Mouse (Mus musculus) MN1 (cell line): ENCODE measurements around the gene Gm340.

ENCODE experiments used
- DNase-seq: peaks from one replicate; pipeline ENCODE4 v3.0.0-alpha.2; 2016; ENCODE audit warnings: low spot score

Gm340 gene

DNA sequence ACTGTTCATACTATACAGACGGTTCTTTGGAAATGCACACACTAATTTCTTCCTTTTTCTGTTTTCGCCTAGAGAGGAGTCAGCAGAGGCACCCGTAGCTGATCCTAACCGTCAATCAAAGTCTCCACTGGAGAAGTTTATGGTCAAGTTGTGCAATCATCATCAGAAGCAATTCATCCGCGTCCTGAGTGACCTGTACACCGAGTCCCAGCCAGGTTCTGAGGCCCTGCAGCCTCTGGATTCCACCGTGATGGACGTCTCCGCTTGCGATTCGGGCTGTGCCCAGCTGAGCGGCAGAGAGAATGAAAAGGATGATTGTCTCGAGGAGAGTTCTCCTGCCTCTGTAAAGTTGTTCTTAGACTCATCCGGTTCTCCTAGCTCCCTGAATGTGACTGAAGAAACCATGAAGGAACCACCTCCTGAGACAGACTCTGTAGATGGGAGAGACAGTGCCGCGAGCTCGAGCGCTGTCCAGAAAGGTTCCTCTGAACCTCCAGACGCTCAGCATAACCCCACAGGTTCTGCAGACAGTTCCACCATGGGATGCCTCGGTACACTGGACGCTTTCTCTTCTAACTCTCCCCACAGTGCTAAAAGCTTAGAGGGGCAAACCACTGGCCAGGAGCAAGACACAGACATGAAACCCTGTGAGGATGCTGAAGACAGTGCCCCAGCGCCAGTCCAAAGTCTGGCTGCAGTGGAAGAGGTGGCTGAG, at the start of gene Gm340:
TSS of gene Gm340 (plus strand) at position 665 of the 715 bp plus-strand sequence.
- DNase-seq = no peak

DNA sequence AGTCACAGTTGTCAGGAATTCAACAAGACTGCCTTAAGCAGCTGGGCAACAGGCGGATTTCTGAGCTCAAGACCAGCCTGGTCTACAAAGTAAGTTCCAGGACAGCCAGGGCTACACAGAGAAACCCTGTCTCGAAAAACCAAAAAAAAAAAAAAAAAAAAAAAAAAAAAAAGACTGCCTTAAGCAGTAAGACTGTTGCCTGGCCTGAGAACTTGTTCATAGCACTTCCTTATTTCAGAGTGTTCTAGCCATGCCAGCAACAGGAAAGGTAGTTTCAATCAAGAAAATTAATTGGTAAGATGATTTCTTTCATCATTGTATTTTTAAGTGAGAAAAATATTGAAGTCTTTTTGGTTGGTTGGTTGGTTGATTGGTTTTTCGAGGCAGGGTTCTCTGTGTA, 48.1 kb upstream of the Gm340 start:
- DNase-seq = no peak

DNA sequence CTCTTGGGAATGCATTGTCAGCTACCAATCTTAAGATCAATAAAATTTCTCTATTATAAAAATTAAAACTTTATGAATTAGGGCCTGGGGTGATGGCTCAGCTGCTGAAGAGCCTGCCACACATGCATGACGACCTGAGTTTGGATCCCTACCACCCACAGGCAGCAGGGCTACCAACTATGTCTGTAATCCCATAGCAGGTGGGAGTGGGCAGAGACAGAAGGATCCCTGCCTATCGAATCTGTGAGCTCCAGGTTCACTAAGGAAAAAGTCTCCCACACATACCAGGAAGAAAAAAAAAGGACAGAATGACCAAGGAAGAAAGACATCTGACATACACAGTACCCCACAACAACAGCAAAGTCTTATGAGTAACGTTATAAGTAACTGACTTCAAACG, 25.2 kb upstream of the Gm340 start:
- DNase-seq = no peak

DNA sequence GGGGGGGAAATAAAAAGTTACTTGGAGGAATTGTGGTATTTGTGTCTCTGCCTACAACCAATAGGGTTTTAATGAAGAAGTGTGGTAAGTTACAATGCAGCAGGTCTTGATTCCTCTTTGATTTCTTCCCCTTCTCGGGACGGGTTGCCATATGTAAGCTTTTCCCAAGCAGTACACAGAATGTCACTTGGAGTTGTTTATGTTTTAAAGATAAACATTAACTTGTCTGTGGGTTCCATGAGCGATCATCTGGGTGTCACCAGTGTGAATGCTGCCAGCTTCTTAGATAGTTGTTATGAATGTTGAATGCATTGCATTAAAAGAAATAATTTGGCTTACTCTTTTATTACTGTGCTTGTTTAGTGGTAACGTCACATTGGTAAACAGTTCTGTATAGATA, 24.7 kb upstream of the Gm340 start:
- no peak for DNase-seq

DNA sequence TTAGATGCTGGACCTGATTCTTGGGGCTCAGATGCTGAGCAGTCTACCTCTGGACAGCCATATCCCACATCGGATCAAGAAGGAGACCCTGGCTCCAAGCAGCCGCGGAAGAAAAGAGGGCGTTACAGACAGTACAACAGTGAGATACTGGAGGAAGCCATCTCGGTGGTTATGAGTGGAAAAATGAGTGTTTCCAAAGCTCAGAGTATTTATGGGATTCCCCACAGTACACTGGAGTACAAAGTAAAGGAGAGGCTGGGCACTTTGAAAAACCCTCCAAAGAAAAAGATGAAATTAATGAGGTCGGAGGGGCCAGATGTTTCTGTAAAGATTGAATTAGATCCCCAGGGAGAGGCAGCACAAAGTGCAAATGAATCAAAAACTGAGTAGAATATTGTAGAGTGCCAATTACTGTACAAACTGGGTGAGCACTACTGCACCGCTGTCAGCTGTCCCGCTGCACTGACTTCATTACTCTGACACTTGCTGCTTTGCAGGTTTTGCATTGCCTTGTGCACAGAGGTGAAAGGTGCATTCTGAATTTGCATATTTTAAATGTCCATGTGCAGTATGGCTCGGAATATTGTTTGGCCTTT, 23.2 kb upstream of the Gm340 start:
- peak; percentile 5 for DNase-seq

DNA sequence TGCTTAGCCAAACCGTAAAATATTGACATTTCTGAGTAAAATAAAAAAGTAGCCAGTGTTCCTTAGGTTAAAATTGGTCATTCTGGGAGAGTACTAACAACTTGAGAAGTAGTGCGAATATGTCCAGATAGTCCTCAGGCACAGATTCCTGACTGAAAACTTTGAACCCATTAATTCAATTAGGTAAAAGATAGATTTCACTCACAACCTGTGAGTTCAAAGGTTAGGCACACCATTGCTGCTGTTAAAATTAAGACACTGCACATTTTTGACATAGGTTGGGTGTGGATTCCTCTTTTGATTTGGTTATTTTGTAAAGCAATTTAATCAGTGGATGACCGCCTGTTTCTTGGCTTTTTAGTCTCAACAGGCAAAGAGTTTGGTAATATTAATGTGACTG, 21.3 kb upstream of the Gm340 start:
- no peak for DNase-seq

DNA sequence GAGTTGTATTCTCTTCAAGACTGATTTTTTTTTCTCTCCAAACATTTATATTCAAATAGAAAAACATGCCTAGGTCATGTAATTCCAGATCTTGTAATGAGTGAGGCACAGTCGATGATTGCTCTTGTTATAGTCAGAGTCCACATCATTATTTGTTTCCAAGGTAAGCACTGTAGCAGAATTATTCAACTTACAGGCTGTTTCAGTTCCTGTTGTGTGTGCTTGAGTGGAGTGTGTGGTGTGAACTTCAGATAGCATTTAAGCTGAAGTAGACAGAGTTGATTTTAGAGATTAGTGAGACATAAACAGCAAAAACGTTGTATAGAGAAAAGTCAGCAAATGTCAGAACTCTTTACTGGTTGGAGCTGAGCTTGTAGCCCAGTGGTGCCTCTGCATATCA, 13.4 kb upstream of the Gm340 start:
- no peak for DNase-seq

DNA sequence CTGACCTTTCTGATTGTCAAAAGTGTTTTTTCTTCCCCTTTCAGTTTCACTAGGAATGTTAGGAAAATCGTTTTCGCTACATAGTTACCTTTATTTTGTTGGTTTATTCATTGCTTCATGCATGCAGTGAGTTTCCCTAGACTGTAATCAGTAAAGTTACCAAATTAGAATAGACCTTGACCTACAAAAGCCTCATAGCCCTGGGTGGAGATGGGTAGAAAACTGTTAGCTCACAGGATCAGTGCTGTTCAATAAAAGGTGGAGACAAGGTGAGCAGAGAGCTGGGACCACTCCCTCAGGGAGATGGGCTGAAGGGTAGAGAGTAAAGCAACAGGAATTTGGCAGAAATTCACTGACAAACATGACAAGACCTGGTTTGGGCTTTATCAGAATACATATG, 8.5 kb upstream of the Gm340 start:
- DNase-seq = no peak

DNA sequence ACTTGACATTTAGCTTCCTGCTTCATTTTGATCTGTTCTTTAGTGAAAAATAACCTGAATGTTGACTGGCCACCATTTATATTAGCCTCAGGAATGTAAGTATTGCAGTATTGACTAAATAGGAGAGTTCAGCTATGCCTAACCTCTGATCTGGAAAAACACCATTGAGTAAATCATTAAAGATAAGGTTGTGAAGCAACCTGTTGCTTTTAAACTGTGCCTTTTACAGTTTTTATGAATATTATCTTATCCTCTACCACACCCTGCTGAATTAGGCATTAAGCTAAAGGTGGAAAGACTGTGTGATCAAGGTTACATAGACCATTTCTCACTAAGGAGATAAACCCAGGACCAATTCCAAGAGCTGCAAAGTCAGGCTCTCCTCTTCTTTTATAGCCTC, 4.6 kb upstream of the Gm340 start:
- no peak for DNase-seq

DNA sequence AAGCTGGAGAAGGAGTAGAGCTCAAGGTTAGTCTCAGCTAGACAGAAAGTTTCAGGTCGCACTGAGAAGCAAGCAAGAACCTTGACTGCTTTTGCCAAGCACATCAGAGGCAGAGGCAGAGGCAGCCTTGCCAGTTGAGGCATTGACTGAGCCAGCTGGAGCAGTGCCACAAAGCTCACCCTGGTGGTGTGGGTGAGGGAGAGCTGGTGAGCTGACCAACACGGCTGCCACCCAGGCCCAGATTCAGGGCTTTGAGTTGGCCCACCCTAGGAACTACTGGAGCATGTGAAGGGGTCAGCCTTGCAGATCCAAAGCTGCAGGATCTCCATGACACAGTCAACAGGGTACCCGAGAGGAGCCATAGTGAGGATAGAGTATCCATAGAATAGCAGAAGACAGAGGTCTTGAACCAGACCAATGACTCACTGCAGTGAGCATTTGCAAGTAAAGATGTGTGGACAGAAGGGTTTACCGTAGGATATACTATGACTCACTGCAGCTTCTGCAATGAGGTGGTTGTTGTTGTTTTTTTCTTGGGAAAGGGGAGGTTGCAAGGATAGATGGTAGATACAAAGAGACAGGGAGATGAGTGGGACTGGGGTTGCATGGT, 2.8 kb upstream of the Gm340 start:
- DNase-seq = no peak

DNA sequence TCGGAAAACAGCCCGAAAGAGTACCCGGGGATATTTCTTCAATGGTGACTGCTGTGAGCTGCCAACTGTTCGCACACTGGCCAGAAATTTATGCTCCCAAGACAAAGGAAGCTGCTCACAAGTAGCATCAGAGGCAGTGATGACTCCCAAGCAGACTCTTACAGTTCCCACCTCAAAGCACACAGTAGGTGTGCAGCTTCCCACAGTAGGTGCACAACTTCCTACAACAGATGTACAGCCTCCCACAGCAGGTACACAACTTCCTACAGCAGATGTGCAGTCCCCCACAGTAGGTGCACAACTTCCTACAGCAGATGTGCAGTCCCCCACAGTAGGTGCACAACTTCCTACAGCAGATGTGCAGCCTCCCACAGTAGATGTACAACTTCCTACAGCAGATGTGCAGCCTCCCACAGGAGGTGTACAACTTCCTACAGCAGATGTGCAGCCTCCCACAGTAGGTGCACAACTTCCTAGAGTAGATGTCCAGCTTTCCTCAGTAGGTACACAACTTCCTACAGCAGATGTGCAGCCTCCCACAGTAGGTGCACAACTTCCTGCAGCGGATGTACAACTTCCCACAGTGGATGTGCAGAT, 846 bp downstream of the Gm340 start:
- DNase-seq = no peak

DNA sequence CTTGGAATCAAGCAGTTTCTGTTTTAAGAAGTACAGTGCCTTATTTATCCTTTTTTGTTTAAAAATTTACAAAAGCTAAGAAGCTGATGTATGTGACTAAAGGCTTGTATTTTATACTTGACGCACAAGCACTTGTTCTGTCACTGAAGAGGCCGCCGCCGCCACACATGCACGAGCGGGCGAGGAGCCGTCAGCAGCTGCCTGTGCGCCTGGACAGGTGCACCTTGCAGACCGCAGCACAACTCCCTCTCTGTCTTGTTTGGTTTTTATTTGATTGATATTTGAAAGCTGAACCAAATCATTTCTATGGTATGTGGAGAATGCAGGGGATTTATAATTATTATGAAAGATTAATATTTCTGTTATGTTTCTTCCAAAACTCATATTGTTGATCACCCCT, 4.6 kb downstream of the Gm340 start:
- no peak for DNase-seq

DNA sequence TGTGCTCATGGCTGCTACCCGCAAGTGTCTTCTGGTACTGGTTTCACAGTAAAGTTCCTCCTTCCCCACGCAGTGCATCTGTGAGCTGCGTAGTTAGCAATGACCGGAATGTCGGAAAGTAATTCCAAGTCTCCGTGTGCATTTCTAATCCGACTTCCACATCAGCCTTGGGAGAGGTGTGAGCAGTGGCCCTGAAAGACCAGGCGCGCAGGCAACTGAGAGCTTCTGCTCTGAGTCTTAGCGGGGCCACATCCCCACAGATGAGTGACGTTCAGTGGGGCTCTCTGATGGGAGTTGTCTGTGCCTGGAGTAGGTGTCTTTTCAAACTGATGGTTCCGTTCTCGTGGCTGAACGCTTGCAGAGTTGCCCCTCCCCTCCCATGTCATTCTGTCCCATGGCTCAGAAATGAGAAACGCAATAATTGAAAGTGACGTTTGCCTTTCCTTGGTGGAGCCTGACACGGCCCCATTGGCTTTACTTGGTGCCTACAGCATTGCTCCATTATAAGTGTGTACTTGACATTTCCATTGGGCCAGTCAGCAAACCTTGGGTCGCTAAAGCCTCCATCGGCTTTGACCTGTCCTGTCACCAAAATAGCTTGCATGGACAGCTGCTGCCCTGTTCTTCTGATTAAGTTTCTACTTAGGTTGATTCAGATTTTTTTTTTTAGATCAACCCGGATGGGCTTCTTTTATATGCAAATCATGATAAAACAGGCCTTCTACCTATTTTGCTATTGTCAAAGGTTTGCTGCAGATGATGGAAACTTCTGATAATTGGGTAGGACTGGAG, 5.5 kb downstream of the Gm340 start:
- no peak for DNase-seq

DNA sequence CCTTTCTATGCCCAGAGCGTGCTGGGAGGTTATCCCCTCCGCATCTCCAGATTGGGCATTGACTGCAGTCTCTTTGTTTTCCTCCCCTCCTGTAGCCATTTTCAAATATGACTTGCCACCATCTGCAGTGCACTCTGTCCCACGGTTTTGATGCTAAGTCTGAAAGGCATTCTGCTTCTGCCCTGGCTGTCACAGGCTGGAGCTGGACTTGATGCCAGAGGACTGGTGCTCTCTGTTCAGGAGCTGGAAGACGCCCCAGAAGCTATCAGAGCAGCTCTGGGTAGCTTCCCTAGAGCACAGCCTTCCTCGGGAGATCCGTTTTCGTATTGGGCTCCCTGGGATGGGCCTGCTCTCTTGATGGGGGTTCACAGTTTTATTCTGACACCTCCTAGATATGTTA, 6.9 kb downstream of the Gm340 start:
- DNase-seq = no peak

DNA sequence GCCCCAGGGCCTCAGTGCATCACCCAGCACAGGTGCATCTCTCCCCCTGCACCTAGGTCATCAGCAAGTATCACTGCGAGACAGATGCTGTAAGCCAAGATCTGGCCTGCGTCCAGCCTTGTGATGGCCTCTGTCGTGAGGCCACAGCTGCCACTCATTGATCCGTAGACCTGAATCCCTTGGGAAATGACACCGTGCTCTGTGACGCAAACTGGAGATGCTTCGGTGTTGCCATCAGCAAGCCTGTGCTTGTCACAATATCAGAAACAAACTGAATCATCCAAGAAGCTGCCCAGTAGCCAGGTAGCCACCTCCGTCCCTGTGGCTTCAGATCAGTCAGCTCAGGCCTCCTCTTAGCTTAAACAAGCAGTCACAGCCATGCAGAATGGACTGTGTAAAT, 7.5 kb downstream of the Gm340 start:
- DNase-seq = no peak

DNA sequence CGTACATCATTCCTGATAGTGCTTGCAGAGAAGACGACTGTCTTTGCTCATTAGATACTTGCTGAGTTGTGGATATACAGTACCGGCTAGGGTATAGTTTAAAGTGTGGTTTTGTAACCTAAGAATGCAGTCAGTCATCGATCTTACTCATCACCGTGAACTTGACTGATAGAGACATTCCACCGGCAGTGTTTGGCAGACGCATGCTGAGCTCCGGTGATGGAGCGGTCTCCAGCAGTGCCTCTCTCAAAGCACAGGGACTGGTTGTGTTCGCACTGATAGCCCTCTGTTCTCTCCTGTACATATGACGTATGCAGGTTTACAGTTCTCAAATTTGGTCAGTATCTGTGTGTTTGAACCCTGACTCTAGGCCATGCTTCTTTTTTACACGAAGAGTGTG, 9.6 kb downstream of the Gm340 start:
- no peak for DNase-seq

DNA sequence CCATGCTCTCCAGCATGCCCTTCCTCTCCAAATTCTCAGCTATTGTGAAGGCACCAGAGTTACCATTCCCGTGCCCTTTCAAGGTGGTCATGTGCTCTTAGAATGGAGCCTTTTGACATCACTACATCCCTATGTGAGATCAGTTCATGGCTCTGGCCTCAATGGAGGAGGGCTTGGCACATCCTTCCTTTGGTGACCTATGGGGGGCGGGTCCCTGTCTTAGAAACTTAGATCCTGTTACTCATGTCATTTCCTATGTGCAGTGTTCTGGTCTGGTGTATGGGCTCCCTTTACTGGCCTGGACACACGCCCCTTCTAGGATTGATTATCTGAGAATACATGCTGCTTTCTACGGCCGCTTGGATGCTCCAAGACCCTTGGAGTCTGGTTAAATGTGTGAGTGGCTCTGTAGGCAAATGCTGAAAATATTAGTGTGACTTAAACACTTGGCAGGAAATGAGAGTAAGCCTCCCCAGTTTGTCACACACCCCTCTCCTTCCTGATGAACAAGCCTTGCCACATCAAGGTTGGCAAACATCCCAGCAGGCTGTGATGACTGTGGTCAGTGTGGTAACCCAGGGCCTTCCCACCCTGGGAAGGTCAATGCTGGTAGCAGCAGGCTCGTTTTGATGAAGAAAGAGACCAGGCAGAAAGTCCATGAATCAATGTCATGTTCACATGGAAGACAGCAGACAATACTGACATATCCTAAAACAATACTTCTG, 15.2 kb downstream of the Gm340 start:
- DNase-seq = no peak

DNA sequence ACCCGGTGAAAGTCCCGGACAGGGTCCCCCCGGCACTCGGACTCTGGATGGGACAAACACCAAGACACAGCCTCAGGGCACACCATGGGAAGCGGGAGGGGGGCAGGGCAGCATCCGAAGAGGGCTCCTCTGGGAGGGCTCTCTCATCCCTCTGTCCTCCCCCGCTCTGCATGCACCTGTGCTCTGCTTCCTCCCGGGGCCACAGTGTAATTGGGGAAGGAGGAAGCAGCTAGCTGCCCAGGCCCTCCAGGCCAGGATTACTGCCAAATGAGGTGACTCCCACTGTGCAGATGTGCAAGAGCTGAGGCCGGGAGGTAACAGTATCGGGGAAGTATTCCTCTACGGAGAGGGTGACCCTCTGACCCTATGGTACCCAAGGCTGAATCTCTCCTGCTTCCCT, 18.5 kb downstream of the Gm340 start:
- no peak for DNase-seq

DNA sequence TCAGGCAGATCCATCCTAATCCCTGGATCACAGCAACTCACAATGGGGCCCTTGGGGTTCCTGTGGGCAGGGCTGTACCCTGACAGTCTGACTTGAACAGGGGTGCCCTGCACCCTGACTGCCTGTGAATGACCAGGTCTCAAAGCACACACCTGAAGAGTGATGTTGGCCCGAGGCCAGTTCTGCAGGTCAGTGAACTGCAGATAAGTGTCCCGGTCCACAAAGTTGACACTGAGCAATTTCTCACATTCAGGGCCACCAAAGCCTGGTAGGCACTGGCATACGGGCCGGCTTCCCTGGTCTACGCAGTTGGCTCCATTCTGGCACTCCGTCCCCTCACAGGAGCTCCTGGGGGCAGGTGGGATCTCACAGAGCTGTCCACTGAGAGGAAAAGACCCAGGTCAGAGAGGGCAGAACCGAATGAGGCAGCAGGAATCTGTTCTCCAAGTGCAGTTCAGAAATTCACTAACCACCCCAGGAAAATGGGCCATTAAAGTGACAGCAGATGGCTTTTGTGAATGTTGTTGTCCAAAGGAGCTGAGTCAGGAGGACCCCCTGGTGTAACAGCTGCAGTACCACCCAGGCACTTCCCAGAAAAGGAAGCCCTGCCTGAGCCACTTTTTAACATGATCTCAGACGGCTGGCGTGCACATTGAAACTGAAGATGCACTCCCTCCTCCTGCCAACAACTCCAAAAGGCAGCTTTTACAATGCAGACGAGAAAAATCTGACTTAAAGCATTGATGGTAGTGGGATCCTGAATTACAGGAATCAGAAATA, 24.2 kb downstream of the Gm340 start:
- no peak for DNase-seq

DNA sequence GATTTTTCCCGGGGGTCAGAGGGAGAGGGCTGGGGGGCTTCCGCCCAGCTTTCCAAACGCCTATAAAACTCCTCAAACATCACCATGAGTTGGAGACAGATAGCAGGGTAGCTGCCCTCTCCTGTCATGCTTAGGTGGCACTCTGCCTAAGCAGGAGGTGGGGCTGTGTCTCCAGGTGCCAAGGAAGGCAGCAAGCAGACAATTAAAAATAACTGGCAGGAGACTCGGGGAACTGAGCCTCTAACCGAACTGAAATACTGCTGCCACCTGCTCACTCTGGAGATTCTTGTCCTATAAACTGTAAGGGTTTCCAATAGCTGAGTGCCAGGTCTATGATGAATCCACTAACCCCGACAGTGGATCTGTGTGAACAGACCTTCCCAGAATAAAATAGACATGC, 29.5 kb downstream of the Gm340 start:
- no peak for DNase-seq
